Mouse (Mus musculus) heart, embryonic 11.5 days (tissue): ENCODE data around the gene Tpm3. TPM values are rescaled to one million over a fixed set of nuclear protein-coding genes. Genes with fewer than 3 reads are reported as not detected.

Experiments used
- ATAC-seq: fragments of 200-750 bp; cut with Nextera tagmentation; replicated peaks from 2 replicates; pipeline ENCODE4 v1.8.0; 2017; ENCODE audit warnings: moderate library complexity; ENCODE audit not compliant: insufficient number of reproducible peaks, low FRiP score, low TSS enrichment
- H3K27ac ChIP-seq: fragments of 300-500 bp; sonication (generic); 2 replicates; pipeline ENCODE4 v1.5.1; 2014; ENCODE audit warnings: mild to moderate bottlenecking, low read depth, low read length
- H3K27me3 ChIP-seq: fragments of 300-500 bp; sonication (generic); 2 replicates; pipeline ENCODE4 v1.6.1; 2014; ENCODE audit warnings: mild to moderate bottlenecking, low read length, mixed read lengths; ENCODE audit not compliant: control insufficient read depth, insufficient read depth
- H3K36me3 ChIP-seq: fragments of 300-500 bp; sonication (generic); 2 replicates; pipeline ENCODE4 v1.6.1; 2014; ENCODE audit warnings: mild to moderate bottlenecking, low read length, moderate library complexity, mixed read lengths; ENCODE audit not compliant: control insufficient read depth, insufficient read depth
- H3K4me1 ChIP-seq: fragments of 300-500 bp; sonication (generic); 2 replicates; pipeline ENCODE4 v1.6.1; 2014; ENCODE audit warnings: low read length; ENCODE audit not compliant: control insufficient read depth, insufficient read depth
- H3K4me2 ChIP-seq: fragments of 300-500 bp; sonication (generic); 2 replicates; pipeline ENCODE4 v1.6.1; 2014; ENCODE audit warnings: mild to moderate bottlenecking, moderate library complexity
- H3K4me3 ChIP-seq: fragments of 300-500 bp; sonication (generic); 2 replicates; pipeline ENCODE4 v1.5.1; 2014; ENCODE audit warnings: low read depth, low read length
- H3K9ac ChIP-seq: fragments of 300-500 bp; sonication (generic); 2 replicates; pipeline ENCODE4 v1.6.1; 2014; ENCODE audit warnings: mild to moderate bottlenecking, low read depth, low read length, moderate library complexity
- H3K9me3 ChIP-seq: fragments of 300-500 bp; sonication (generic); replicated peaks from 2 replicates; pipeline ENCODE4 v1.6.1; 2016; ENCODE audit warnings: low read length; ENCODE audit not compliant: control insufficient read depth
- WGBS: fragments of 180-500 bp; shearing (Covaris S2); extraction: QIAGEN DNeasy Blood & Tissue Kit; methylation state at CpG from one replicate; pipeline ENCODE4 v1.1.7; 2014; ENCODE audit not compliant: insufficient replicate concordance; 5-methylcytosine and 5-hydroxymethylcytosine counted together
- polyA plus RNA-seq: library from polyadenylated mRNA; unstranded; fragments of >200 nt; fragmentation: Nextera tagmentation; extraction: Ambion mirVana; gene quantifications from 2 replicates; pipeline ENCODE4 v1.2.1, GENCODE M21; 2014

Tpm3 gene
- polyA plus RNA-seq, 1 experiment from 2014 or later, result 352 TPM

GRCm38 (mm10) chr3:90064383-90064782 is 8.1 kb upstream of the Tpm3 start:
- Histone ChIP-seq H3K27ac (no peak overlapping the region), H3K4me1 (no peaks in the 10 kb centered on the region), H3K4me2 (no peak overlapping the region), H3K9ac (no peak overlapping the region), H3K27me3 (no peaks in the 10 kb centered on the region), H3K36me3 (peaks cover 6% of the 10 kb centered on the region), H3K4me3 (no peak overlapping the region), H3K9me3 (no peaks in the 10 kb centered on the region)
- 73% methylated on average over 3 of the region's 3 CpGs for WGBS
- no peak for ATAC-seq

GRCm38 (mm10) chr3:90065553-90065952 is 6.9 kb upstream of the Tpm3 start:
- WGBS, result 62% methylated on average over 3 of the region's 3 CpGs
- H3K4me2 ChIP-seq, result no peak overlapping the region
- H3K36me3 ChIP-seq, result peaks cover 6% of the 10 kb centered on the region

GRCm38 (mm10) chr3:90067851-90068250 is 4.6 kb upstream of the Tpm3 start:
- Histone ChIP-seq H3K9ac (no peak overlapping the region), H3K4me1 (no peaks in the 10 kb centered on the region), H3K27me3 (no peaks in the 10 kb centered on the region), H3K4me3 (no peak overlapping the region), H3K4me2 (no peak overlapping the region), H3K9me3 (no peaks in the 10 kb centered on the region), H3K27ac (no peak overlapping the region), H3K36me3 (no peaks in the 10 kb centered on the region)
- ATAC-seq, result no peak
- 81% methylated on average over 4 of the region's 4 CpGs for WGBS

More at GRCm38 (mm10) chr3:90065553-90065952, 6.9 kb upstream of the Tpm3 start:
- Histone ChIP-seq H3K27ac (no peak overlapping the region), H3K4me1 (no peaks in the 10 kb centered on the region), H3K9me3 (no peaks in the 10 kb centered on the region), H3K9ac (no peak overlapping the region), H3K27me3 (no peaks in the 10 kb centered on the region), H3K4me3 (no peak overlapping the region)
- ATAC-seq, result no peak

- Histone ChIP-seq H3K36me3 (no peaks in the 10 kb centered on the region), H3K4me3 (no peak overlapping the region), H3K4me2 (no peak overlapping the region), H3K9me3 (no peaks in the 10 kb centered on the region), H3K9ac (no peak overlapping the region), H3K27ac (no peak overlapping the region), H3K27me3 (no peaks in the 10 kb centered on the region), H3K4me1 (no peaks in the 10 kb centered on the region)
- no peak for ATAC-seq
- 67% methylated on average over 7 of the region's 7 CpGs for WGBS
Observed at GRCm38 (mm10) chr3:90069688-90070087, 2.8 kb upstream of the Tpm3 start.

DNA sequence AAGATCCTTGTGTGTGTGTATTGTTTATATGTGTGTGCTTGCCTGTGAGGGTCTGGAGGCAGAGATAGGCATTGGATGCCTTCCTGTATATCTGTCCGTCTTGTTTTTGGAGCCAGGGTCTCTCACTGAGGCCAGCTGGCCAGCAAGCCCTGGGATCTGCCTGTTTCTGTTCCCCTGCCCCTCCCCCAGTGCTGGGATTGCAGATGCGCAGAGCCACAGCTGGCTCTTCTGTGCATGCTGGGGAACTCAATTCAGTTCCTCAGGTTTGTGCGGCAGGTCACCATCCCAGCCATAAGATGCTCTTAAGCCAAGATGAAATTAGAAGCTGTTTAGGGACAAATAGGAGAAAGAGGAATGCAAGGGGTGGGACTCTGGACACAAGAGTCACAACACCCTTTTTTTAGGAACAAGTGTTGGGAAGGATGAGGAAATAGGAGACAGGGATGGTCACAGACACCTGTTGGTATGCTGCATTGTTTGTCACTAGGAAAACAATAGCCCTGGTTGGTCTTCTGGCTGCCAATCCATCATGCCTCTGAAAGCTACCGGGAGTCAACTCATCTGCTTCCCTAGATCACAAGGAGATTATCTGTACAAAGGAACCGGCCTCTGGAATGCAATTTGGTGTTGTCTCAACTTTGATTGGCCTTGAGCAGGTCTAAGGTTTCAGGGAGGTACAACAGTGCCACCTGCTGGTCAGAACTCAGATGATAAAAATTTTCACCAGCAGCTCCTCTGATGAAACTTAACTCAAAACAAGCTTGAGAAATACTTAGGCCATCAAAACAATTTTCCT is 4.7 kb downstream of the Tpm3 start:
- no peaks in the 10 kb centered on the region for H3K36me3 ChIP-seq
- WGBS, result 14% methylated on average over 5 of the region's 5 CpGs
- no peaks in the 10 kb centered on the region for H3K27me3 ChIP-seq
- no peak overlapping the region for H3K4me3 ChIP-seq
- peak overlapping the region; percentile 36; the same call in 1 of the 2 replicates for H3K4me2 ChIP-seq
- H3K27ac ChIP-seq, result no peak overlapping the region
- no peaks in the 10 kb centered on the region for H3K9me3 ChIP-seq
- peaks cover 21% of the 10 kb centered on the region for H3K4me1 ChIP-seq
- no peak for ATAC-seq
- no peak overlapping the region for H3K9ac ChIP-seq

- Histone ChIP-seq H3K4me1 (peaks cover 31% of the 10 kb centered on the region), H3K36me3 (no peaks in the 10 kb centered on the region), H3K9ac (no peak overlapping the region), H3K27ac (no peak overlapping the region), H3K27me3 (no peaks in the 10 kb centered on the region), H3K4me2 (no peak overlapping the region), H3K9me3 (no peaks in the 10 kb centered on the region), H3K4me3 (no peak overlapping the region)
- ATAC-seq, result no peak
- WGBS, result 48% methylated on average over 5 of the region's 5 CpGs
Observed at GRCm38 (mm10) chr3:90078224-90078623, 5.8 kb downstream of the Tpm3 start.

DNA sequence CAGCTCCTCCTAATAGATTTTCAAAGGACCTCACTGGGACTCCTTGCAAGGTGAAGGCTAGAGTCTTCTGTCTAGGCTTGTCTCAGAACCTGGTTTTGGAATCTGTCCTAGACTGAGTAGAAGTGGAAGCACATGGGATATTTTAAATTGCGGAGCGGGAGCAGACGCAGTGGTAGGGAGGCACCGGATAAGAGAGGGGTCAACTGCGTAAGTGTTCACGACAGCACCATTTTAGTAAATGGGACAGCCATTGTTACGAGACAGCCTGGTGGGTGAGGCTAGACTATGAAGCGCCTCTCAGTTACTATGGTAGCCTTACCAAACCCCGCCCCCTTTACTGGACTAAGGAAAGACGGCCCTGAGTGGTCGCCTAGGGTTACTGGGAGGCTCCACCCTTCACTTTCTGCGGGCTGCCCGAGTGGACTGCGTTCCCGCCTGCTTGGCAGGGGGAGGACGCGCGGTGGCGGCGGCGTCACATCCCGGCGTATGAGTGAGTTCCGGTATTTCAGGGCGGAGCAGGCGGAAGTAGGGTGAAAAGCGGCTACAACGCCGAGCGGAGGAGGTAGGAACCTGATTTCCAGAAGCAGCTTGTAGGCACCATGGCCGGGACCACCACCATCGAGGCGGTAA is 6.8 kb downstream of the Tpm3 start:
- Histone ChIP-seq H3K27ac (peak overlapping the region; percentile 94), H3K27me3 (no peaks in the 10 kb centered on the region), H3K9ac (peak overlapping the region; percentile 83), H3K36me3 (no peaks in the 10 kb centered on the region), H3K4me3 (peak overlapping the region; percentile 63), H3K9me3 (no peaks in the 10 kb centered on the region), H3K4me2 (peak overlapping the region; percentile 84), H3K4me1 (peaks cover 41% of the 10 kb centered on the region)
- under 1% methylated on average over 33 of the region's 33 CpGs for WGBS
- ATAC-seq, result peak; percentile 95

DNA sequence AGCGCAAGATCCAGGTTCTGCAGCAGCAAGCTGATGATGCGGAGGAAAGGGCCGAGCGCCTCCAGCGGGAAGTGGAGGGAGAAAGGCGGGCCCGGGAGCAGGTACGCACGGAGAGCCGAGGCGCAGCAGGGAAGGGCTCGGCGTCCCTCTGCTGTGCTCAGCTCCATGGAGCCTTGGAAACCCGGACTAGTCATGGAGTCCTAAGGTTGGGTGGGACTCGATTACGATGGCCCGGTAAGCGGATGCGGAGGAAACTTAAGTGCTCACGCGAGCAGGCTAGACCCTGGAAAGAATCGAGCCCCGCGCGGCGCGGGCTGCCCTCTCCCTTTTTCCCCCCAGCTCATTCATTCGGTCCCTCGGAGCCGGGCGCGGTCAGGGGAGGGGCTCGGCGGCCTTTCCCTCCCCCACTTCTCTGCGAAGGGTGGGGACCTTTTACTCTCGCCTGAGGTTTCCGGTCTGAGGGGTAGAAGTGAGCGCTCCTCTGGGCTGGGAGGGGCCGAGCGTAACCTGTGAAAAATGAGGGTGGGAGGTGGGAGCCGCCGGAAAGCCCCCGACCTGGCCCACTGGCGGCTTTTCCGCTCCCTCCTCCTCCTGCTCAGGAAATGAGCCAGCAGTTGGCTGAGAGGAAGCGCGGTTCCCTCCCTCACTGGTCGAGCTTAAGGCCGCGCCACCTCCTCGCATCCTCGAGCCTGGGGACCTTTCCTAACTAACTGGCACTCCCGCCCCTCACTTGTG is 7.5 kb downstream of the Tpm3 start:
- peak overlapping the region; percentile 84 for H3K4me2 ChIP-seq
- H3K27ac ChIP-seq, result peak overlapping the region; percentile 94
- H3K4me3 ChIP-seq, result peak overlapping the region; percentile 63
- H3K27me3 ChIP-seq, result no peaks in the 10 kb centered on the region
- under 1% methylated on average over 53 of the region's 53 CpGs for WGBS
- ATAC-seq, result peak; percentile 58
- H3K9me3 ChIP-seq, result no peaks in the 10 kb centered on the region
- peak overlapping the region; percentile 83 for H3K9ac ChIP-seq
- H3K36me3 ChIP-seq, result no peaks in the 10 kb centered on the region
- H3K4me1 ChIP-seq, result peaks cover 48% of the 10 kb centered on the region
